Mouse (Mus musculus) thymus, adult 2 months (tissue): Measurements from ENCODE around the gene Olfr156. TPM values are rescaled to one million over a fixed set of nuclear protein-coding genes. Genes with fewer than 3 reads are reported as not detected.

ENCODE experiments used
- DNase-seq: peaks from one replicate; pipeline ENCODE4 v3.0.0; 2021
- H3K27ac ChIP-seq: fragments of 200-500 bp; 2 replicates; pipeline ENCODE4 v1.5.1; 2012; ENCODE audit warnings: low read length, control low read depth; ENCODE audit not compliant: control insufficient read depth, insufficient read depth
- H3K27me3 ChIP-seq: fragments of 200-500 bp; 2 replicates; pipeline ENCODE4 v1.6.1; 2012; ENCODE audit warnings: mild to moderate bottlenecking, low read length, moderate library complexity, mixed read lengths; ENCODE audit not compliant: control insufficient read depth, insufficient read depth
- H3K36me3 ChIP-seq: fragments of 200-500 bp; 2 replicates; pipeline ENCODE4 v1.6.1; 2012; ENCODE audit warnings: mild to moderate bottlenecking, low read length, moderate library complexity; ENCODE audit not compliant: control insufficient read depth, insufficient read depth
- H3K4me1 ChIP-seq: fragments of 200-500 bp; replicated peaks from 2 replicates; pipeline ENCODE4 v1.6.1; 2012; ENCODE audit warnings: low read length; ENCODE audit not compliant: control insufficient read depth, insufficient read depth
- H3K4me3 ChIP-seq: fragments of 200-500 bp; 2 replicates; pipeline ENCODE4 v1.5.1; 2012; ENCODE audit warnings: mild to moderate bottlenecking, low read length, control low read depth, moderate library complexity; ENCODE audit not compliant: control insufficient read depth, insufficient read depth
- CTCF ChIP-seq: fragments of 200-500 bp; IDR thresholded peaks from 2 replicates; pipeline ENCODE4 v1.5.1; 2012; ENCODE audit warnings: mild to moderate bottlenecking, control low read depth, low read length, moderate library complexity, borderline replicate concordance; ENCODE audit not compliant: control insufficient read depth, poor library complexity, insufficient read depth; ENCODE audit errors: extremely low read depth
- POLR2A ChIP-seq: fragments of 200-500 bp; IDR thresholded peaks from 2 replicates; pipeline ENCODE4 v1.6.1; 2012; ENCODE audit warnings: mild to moderate bottlenecking, low read length, control low read depth, moderate library complexity; ENCODE audit not compliant: control insufficient read depth, poor library complexity, insufficient read depth; ENCODE audit errors: extremely low read depth
- WGBS: fragments of 180-500 bp; shearing (Covaris S2); methylation state at CpG from one replicate; pipeline ENCODE4 v1.1.7; 2018; 5-methylcytosine and 5-hydroxymethylcytosine counted together
- polyA plus RNA-seq: library from polyadenylated mRNA; depleted of rRNA; stranded (reverse); fragments of >200 nt; gene quantifications from 2 replicates; pipeline ENCODE4 v1.2.3, GENCODE M21; 2012; rRNA removed

The Olfr156 gene
- polyA plus RNA-seq: not detected in 2 replicates

GRCm38 (mm10) chr4:43823845-43824337 is at the start of gene Olfr156:
Olfr156 (minus strand) TSS chr4:43823895.
- TF ChIP-seq POLR2A (no peak), CTCF (no peak)
- DNase-seq: no peak
- no peaks in the 10 kb centered on the region for H3K4me1 ChIP-seq
- 44% methylated on average over 7 of the region's 7 CpGs for WGBS
- no peak within 1 kb of the TSS for H3K27ac ChIP-seq
- no peaks in the 10 kb centered on the region for H3K27me3 ChIP-seq
- no peak within 1 kb of the TSS for H3K4me3 ChIP-seq
- no peaks in the 10 kb centered on the region for H3K36me3 ChIP-seq

- no peak for DNase-seq
- H3K27me3 ChIP-seq: no peaks in the 10 kb centered on the region
- no peak overlapping the region for H3K4me3 ChIP-seq
- H3K4me1 ChIP-seq: 0 out of 2 replicates have a peak, but pooled peaks cover under 1% of the 10 kb centered on the region
- no peaks in the 10 kb centered on the region for H3K36me3 ChIP-seq
- WGBS: 93% methylated on average over 10 of the region's 10 CpGs
- no peak for TF ChIP-seq POLR2A
- no peak for TF ChIP-seq CTCF
- H3K27ac ChIP-seq: no peak overlapping the region
Measured at GRCm38 (mm10) chr4:43869821-43870220, 46.1 kb upstream of the Olfr156 start.

GRCm38 (mm10) chr4:43863298-43863697 is 39.6 kb upstream of the Olfr156 start:
- H3K27ac ChIP-seq: no peak overlapping the region
- TF ChIP-seq CTCF (no peak), POLR2A (no peak)
- H3K36me3 ChIP-seq: no peaks in the 10 kb centered on the region
- no peak overlapping the region for H3K4me3 ChIP-seq
- H3K27me3 ChIP-seq: no peaks in the 10 kb centered on the region
- WGBS: 67% methylated on average over 4 of the region's 4 CpGs
- no peak for DNase-seq
- no peaks in the 10 kb centered on the region for H3K4me1 ChIP-seq

GRCm38 (mm10) chr4:43860744-43861519 is 37.2 kb upstream of the Olfr156 start:
- Histone ChIP-seq H3K27me3 (no peaks in the 10 kb centered on the region), H3K27ac (no peak overlapping the region), H3K4me1 (no peaks in the 10 kb centered on the region), H3K36me3 (no peaks in the 10 kb centered on the region), H3K4me3 (no peak overlapping the region)
- TF ChIP-seq POLR2A: no peak
- TF ChIP-seq CTCF: peak; percentile 67; the same call in 1 of the 2 replicates
- peak; percentile 49 for DNase-seq
- 28% methylated on average over 14 of the region's 14 CpGs for WGBS

- no peaks in the 10 kb centered on the region for H3K36me3 ChIP-seq
- H3K4me3 ChIP-seq: no peak overlapping the region
- H3K4me1 ChIP-seq: no peaks in the 10 kb centered on the region
- no peak for TF ChIP-seq POLR2A
- TF ChIP-seq CTCF: no peak
- WGBS: 95% methylated on average over 10 of the region's 10 CpGs
- no peaks in the 10 kb centered on the region for H3K27me3 ChIP-seq
- DNase-seq: no peak
- no peak overlapping the region for H3K27ac ChIP-seq
Measured at GRCm38 (mm10) chr4:43859886-43860285, 36.2 kb upstream of the Olfr156 start.

- DNase-seq: no peak
- Histone ChIP-seq H3K4me3 (no peak overlapping the region), H3K36me3 (no peaks in the 10 kb centered on the region), H3K27me3 (no peaks in the 10 kb centered on the region), H3K4me1 (no peaks in the 10 kb centered on the region), H3K27ac (no peak overlapping the region)
- TF ChIP-seq CTCF: no peak
- no peak for TF ChIP-seq POLR2A
- WGBS: 75% methylated on average over 8 of the region's 8 CpGs
Measured at GRCm38 (mm10) chr4:43854101-43854500, 30.4 kb upstream of the Olfr156 start.

- WGBS: 93% methylated on average over 6 of the region's 6 CpGs
- TF ChIP-seq POLR2A: no peak
- no peak for TF ChIP-seq CTCF
- Histone ChIP-seq H3K36me3 (no peaks in the 10 kb centered on the region), H3K4me3 (no peak within 1 kb of the TSS), H3K4me1 (no peaks in the 10 kb centered on the region), H3K27me3 (no peaks in the 10 kb centered on the region), H3K27ac (no peak within 1 kb of the TSS)
- DNase-seq: no peak
Measured at GRCm38 (mm10) chr4:43851265-43851664, 27.6 kb upstream of the Olfr156 start, which contains the start of gene Olfr155. Olfr155 (plus strand) TSS chr4:43851565.
